Mouse (Mus musculus): ENCODE results near the gene Sh2d4b.

- TF ChIP-seq CTCF (IDR thresholded peaks at IDR 0.05) (no peak), EP300 (IDR thresholded peaks at IDR 0.05) (no peak)
These were observed 22.8 kb upstream of the Sh2d4b start for GRCm38 (mm10) chr14:40915838-40916237.
